Mouse (Mus musculus) forebrain, postnatal 0 days (tissue): ENCODE measurements at regions not wholly inside any gene's neighbourhood (a gene's known extent, or its start where the extent isn't known, plus 50 kb on each side); places are given as distances from the start of the nearest gene placed in this dataset.

Experiments used
- ATAC-seq: fragments of 200-750 bp; cut with Nextera tagmentation; 2 replicates; pipeline ENCODE4 v1.8.0; 2017; ENCODE audit warnings: mild to moderate bottlenecking, moderate library complexity
- DNase-seq: peaks from one replicate; pipeline ENCODE4 v3.0.0-alpha.2; 2015
- H3K27ac ChIP-seq: fragments of 300-500 bp; sonication (generic); 2 replicates; pipeline ENCODE4 v1.5.1; 2014; ENCODE audit warnings: low read depth, mild to moderate bottlenecking, antibody characterized with exemption, low read length, moderate library complexity, mixed read lengths
- H3K27me3 ChIP-seq: fragments of 300-500 bp; sonication (generic); 2 replicates; pipeline ENCODE4 v1.6.1; 2014; ENCODE audit warnings: mild to moderate bottlenecking, low read length, mixed read lengths; ENCODE audit not compliant: insufficient read depth
- H3K36me3 ChIP-seq: fragments of 300-500 bp; sonication (generic); 2 replicates; pipeline ENCODE4 v1.6.1; 2014; ENCODE audit warnings: mild to moderate bottlenecking, moderate library complexity; ENCODE audit not compliant: insufficient read depth
- H3K4me1 ChIP-seq: fragments of 300-500 bp; sonication (generic); 2 replicates; pipeline ENCODE4 v1.6.1; 2014; ENCODE audit warnings: antibody characterized with exemption; ENCODE audit not compliant: insufficient read depth
- H3K4me2 ChIP-seq: fragments of 300-500 bp; sonication (generic); 2 replicates; pipeline ENCODE4 v1.6.1; 2014; ENCODE audit warnings: low read depth, mild to moderate bottlenecking, moderate library complexity
- H3K4me3 ChIP-seq: fragments of 300-500 bp; sonication (generic); 2 replicates; pipeline ENCODE4 v1.5.1; 2014; ENCODE audit warnings: low read depth, low read length, mixed read lengths
- H3K9ac ChIP-seq: fragments of 300-500 bp; sonication (generic); 2 replicates; pipeline ENCODE4 v1.6.1; 2014; ENCODE audit warnings: mild to moderate bottlenecking
- H3K9me3 ChIP-seq: fragments of 300-500 bp; sonication (generic); 2 replicates; pipeline ENCODE4 v1.6.1; 2016; ENCODE audit warnings: low read length
- CTCF ChIP-seq: sonication (generic); IDR thresholded peaks from 2 replicates; pipeline ENCODE4 v1.5.1; 2016; ENCODE audit warnings: antibody characterized with exemption, control low read depth, low read depth
- WGBS: fragments of 180-500 bp; shearing (Covaris S2); extraction: QIAGEN DNeasy Blood & Tissue Kit; methylation state at CpG from one replicate; pipeline ENCODE4 v1.1.7; 2014; 5-methylcytosine and 5-hydroxymethylcytosine counted together

DNA sequence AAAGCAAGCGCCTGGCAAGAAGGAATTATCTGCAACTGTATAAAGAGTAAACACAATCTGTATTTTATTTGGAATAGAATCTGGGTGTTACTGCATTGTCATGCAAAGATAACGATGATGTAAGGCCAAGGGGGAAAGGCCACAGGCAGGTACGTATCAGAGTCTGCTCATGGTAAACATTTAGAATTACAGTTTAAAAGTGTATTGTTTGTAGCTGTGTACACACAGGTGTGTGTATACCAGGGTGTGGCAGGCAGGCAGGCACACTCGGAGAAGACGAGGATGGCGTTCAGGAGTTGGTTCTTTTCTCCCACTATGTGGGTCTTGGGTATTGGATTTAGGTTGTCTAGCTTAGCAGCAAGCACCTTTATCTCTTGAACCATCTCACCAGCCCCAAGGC lies 242.9 kb upstream of the Atp5g3 start:
- no peaks in the 10 kb centered on the region for H3K36me3 ChIP-seq
- DNase-seq (no peak), ATAC-seq (no peak)
- WGBS: 56% methylated on average over 6 of the region's 6 CpGs
- H3K27me3 ChIP-seq: no peaks in the 10 kb centered on the region
- no peak overlapping the region for H3K4me2 ChIP-seq
- TF ChIP-seq CTCF: no peak
- no peak overlapping the region for H3K4me3 ChIP-seq
- no peak overlapping the region for H3K9ac ChIP-seq
- peaks cover 12% of the 10 kb centered on the region for H3K4me1 ChIP-seq
- H3K27ac ChIP-seq: no peak overlapping the region
- no peaks in the 10 kb centered on the region for H3K9me3 ChIP-seq

- DNase-seq: no peak
- 22% methylated on average over 5 of the region's 5 CpGs for WGBS
- H3K4me1 ChIP-seq: peaks cover 12% of the 10 kb centered on the region
Observed at GRCm38 (mm10) chr2:74153247-74153850, 242.2 kb upstream of the Atp5g3 start.

GRCm38 (mm10) chr2:74152534-74153246 lies 241.6 kb upstream of the Atp5g3 start:
- no peak for TF ChIP-seq CTCF
- ATAC-seq: peak; percentile 90
- H3K4me1 ChIP-seq: peaks cover 12% of the 10 kb centered on the region
- no peaks in the 10 kb centered on the region for H3K36me3 ChIP-seq
- DNase-seq: peak; percentile 56
- H3K9ac ChIP-seq: no peak overlapping the region; the same call in 1 of the 2 replicates
- WGBS: 13% methylated on average over 8 of the region's 8 CpGs
- H3K27me3 ChIP-seq: no peaks in the 10 kb centered on the region
- no peaks in the 10 kb centered on the region for H3K9me3 ChIP-seq
- H3K4me3 ChIP-seq: no peak overlapping the region
- H3K4me2 ChIP-seq: peak overlapping the region; percentile 19; the same call in 1 of the 2 replicates
- H3K27ac ChIP-seq: peak overlapping the region; percentile 62

More at GRCm38 (mm10) chr2:74153247-74153850, 242.2 kb upstream of the Atp5g3 start:
- peak; percentile 60 for ATAC-seq
- H3K4me3 ChIP-seq: no peak overlapping the region
- H3K36me3 ChIP-seq: no peaks in the 10 kb centered on the region
- H3K27ac ChIP-seq: peak overlapping the region; percentile 62
- TF ChIP-seq CTCF: no peak
- no peaks in the 10 kb centered on the region for H3K9me3 ChIP-seq
- no peak overlapping the region for H3K9ac ChIP-seq
- H3K4me2 ChIP-seq: peak overlapping the region; percentile 19; the same call in 1 of the 2 replicates
- H3K27me3 ChIP-seq: no peaks in the 10 kb centered on the region

GRCm38 (mm10) chr2:74147193-74147592 lies 236.1 kb upstream of the Atp5g3 start:
- Histone ChIP-seq H3K36me3 (no peaks in the 10 kb centered on the region), H3K4me2 (no peak overlapping the region), H3K27ac (peak overlapping the region; percentile 40; the same call in 1 of the 2 replicates), H3K9ac (no peak overlapping the region), H3K4me3 (no peak overlapping the region), H3K4me1 (no peaks in the 10 kb centered on the region), H3K27me3 (no peaks in the 10 kb centered on the region), H3K9me3 (no peaks in the 10 kb centered on the region)
- 53% methylated on average over 4 of the region's 4 CpGs for WGBS
- ATAC-seq (no peak), DNase-seq (no peak)
- no peak for TF ChIP-seq CTCF

- H3K4me1 ChIP-seq: peaks cover 9% of the 10 kb centered on the region
- no peak for TF ChIP-seq CTCF
- DNase-seq (no peak), ATAC-seq (peak; percentile 53; the same call in 1 of the 2 replicates)
- no peaks in the 10 kb centered on the region for H3K27me3 ChIP-seq
- no peak overlapping the region for H3K27ac ChIP-seq
- H3K9ac ChIP-seq: no peak overlapping the region
- no peak overlapping the region for H3K4me3 ChIP-seq
- WGBS: 7% methylated on average over 9 of the region's 9 CpGs
- no peaks in the 10 kb centered on the region for H3K36me3 ChIP-seq
- H3K9me3 ChIP-seq: no peaks in the 10 kb centered on the region
- H3K4me2 ChIP-seq: peak overlapping the region; percentile 10; the same call in 1 of the 2 replicates
Observed at GRCm38 (mm10) chr2:74136624-74137003, 225.5 kb upstream of the Atp5g3 start.

DNA sequence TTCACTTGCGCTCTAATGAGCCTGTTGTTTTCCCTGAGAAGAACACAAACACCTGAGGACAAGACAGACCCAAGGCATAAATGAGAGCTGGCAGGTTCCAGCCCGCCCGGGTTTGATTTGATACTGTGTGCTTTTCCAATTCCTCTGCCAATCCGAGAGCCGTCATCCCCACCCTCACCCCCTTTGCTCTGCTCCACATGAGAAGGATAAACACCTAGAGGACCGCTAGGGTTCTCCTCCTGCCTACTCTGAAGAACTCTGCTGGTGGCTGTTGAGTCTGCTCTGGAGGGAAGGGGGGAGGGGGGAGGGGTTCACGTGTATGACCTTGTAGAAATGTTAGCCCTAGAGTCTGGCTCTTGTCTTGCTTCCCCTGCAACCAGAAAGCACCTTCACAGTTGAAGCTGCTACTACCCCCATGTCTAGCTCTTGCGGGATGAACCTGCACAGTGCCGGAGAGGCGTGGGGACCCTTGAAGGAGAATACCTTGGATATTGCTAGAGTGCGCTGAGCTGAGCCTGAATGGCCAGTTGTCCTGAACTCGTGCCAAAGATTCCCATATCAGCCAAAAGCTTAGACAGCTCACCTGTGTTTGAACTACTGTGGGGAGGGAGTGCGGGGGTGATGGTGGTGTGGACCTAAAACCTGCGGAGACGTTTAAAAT lies 225.0 kb upstream of the Atp5g3 start:
- 0 out of 2 replicates have a peak overlapping the region, but pooled peaks have one; percentile 6 for H3K9ac ChIP-seq
- no peak overlapping the region for H3K27ac ChIP-seq
- ATAC-seq (no peak), DNase-seq (no peak)
- no peak overlapping the region for H3K4me3 ChIP-seq
- H3K4me2 ChIP-seq: peak overlapping the region; percentile 10; the same call in 1 of the 2 replicates
- H3K27me3 ChIP-seq: no peaks in the 10 kb centered on the region
- H3K4me1 ChIP-seq: peaks cover 9% of the 10 kb centered on the region
- no peaks in the 10 kb centered on the region for H3K36me3 ChIP-seq
- H3K9me3 ChIP-seq: no peaks in the 10 kb centered on the region
- 20% methylated on average over 15 of the region's 15 CpGs for WGBS
- no peak for TF ChIP-seq CTCF
